Mouse (Mus musculus): ENCODE results near the gene Plcd3. TPM values are rescaled to one million over a fixed set of nuclear protein-coding genes. Genes with fewer than 3 reads are reported as not detected.

Plcd3 gene
- total RNA-seq, 2 experiments from 2014 or later = 0.17 TPM; not detected in 1

DNA sequence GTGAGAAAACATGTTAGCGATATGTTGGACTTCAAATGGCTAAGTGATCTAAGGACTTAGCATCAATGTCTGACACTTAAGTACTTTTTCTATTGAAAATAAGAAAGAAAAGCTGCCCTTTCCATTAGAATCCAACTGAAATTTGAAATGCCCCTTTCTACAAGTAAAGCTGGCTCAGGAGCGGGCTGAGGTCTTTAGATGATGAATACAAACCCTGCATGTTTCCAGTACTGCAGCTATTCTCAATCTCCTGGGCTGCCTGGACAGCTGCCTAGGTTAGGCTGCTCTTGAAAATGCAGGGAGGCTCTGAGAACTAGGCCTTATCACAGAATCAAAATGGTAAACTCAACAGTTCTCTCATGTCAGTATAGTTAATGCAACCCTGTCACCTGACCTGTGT is 17.4 kb upstream of the Plcd3 start:
- no peak for ATAC-seq (replicated peaks; ENCODE audit: poor library complexity)

DNA sequence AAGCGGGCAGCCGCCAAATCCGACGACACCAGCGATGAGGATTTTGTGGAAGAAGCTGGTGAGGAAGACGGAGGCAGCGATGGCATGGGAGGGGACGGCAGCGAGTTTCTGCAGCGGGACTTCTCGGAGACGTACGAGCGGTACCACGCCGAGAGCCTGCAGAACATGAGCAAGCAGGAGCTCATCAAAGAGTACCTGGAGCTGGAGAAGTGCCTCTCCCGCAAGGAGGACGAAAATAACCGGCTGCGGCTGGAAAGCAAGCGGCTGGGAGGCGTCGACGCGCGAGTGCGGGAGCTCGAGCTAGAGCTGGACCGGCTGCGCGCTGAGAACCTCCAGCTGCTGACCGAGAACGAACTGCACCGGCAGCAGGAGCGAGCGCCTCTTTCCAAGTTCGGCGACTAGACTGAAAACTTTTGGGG is 16.1 kb upstream of the Plcd3 start:
- no peak for ATAC-seq (replicated peaks; ENCODE audit: poor library complexity)

DNA sequence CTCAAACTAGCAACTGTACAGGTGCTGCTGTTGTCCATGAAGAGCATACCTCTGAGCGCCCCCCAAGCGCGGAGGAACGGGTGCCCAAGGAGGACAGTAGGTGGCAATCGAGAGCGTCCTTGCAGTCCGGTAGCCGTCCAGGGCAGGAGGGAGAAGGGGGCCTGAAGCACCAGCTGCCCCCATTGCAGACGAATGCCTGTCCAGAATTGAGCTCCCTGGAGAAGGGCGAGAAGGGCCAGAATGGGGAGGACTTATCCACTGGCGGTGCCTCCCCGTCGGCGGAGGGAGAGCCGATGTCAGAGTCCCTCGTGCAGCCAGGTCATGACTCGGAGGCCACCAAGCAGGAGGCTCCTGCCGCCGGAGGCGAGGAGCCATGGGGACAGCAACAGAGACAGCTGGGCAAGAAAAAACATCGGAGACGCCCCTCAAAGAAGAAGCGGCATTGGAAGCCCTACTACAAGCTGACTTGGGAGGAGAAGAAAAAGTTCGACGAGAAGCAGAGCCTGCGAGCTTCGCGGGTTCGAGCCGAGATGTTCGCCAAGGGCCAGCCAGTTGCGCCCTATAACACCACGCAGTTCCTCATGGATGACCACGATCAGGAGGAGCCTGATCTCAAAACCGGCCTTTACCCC is 15.6 kb upstream of the Plcd3 start:
- ATAC-seq (replicated peaks; ENCODE audit: poor library complexity) = peak; percentile 27

DNA sequence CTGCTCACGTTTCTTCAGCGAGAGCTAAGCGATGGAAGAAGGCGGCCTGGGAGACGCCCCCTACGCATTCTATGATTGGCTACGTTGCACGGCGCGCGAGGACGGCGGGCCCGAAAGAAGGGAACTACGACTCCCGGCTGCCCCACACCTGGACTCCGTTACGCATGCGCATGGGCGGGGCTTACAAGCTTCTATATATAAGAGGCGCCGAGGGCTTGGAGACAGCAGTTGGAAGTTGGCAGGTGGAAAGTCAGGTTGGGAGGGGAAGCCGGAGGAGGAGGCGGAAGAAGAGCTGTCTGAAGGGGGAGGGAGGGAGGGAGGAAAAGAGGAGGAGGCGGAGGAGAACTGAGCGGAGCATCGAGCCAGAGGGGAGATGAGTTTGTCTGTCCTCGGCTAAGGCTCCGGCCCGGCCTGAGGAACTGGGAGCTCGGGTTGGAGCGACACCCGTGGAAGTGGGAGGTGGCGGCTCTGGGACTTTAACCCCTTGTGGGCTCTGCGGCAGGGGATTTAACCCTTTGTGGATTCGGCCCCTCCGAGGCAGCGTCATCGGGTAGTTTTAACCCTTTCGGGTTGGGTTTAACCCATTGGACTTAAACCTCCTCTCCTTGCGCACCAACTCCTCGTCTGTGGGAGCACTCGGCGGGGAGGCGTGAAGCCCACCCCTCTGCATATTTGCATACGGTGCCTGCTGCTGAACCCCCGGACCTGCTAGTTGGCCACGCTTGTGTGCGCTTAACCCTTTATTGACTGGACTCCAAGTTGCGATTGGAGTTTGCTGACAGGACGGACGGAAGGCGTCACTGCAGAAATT is 14.8 kb upstream of the Plcd3 start, which contains the start of gene Hexim1:
TSS of gene Hexim1 (plus strand) at position 224 of the 811 bp plus-strand sequence.
- peak; percentile 79 for ATAC-seq (replicated peaks; ENCODE audit: poor library complexity)

DNA sequence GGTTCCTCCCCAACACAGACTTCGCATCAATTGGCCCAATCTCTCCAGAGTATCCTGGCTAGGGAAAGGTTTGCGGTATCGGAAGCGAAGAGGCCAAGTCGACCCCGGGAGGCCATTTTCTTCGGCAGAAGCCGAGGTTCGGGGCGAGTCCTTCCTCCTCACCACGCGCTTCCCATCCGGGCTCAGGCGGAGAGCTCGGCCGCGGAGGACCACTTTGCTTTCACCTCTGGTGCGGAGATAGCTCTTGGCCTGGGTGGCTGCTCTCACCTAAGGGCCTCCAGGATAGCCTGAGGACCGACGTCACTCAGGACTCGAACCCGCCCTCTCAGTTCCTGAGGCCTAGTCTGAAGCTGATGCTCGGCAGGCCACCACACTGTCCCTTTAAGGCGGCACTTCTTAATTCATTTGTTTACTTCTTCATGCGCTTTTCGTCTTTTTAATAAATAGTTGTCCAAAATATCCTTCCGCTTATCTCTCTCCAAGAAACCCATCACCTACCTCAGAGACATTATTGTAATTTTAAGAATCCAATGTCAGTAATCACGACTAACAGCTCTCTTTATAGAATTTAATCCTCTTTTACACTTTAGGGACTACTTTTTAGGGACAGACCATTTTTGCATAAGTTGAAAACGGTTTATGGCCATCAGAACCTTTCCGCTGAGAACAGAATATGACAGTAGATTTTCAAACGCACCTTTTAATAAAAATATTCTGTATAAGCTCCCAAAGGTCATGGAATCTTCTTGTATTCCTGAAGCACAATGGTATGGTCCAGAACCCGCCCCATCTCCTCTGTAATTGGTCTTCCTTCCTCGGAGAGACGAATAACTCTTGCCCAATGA is 13.9 kb upstream of the Plcd3 start:
- ATAC-seq (replicated peaks; ENCODE audit: poor library complexity) = peak; percentile 35

DNA sequence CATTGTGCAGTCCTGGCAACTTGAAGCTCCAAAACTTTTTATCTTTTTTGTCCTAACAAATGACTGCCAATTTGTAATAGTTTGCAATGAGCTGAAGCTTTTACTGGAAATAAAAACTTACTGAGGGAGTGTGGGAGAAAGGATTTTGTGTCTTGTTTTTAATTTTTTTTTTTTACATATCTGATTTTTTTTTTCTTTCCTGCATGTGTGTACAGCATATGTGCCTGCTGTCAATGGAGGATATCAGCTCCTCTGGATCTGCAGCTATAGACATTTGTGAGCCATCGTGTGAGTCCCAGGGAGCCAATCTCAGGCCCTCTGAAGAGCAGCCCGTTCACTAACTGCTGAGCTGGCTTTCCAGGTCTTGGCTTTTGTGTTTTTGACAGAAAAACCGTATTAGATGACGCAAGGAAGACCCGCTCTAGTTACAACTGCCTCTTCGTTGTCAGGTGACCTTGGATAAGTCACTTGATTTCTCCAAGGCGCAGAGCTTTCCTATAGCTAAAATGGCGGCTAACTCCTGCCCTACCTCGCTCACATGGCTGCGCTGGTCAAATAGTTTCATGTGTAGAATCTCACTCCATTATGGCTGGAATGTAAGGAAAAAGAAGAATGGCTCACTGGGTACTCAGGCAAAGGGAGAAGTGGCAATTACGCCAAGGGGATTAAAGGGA is 12.9 kb upstream of the Plcd3 start:
- no peak for ATAC-seq (replicated peaks; ENCODE audit: poor library complexity)

DNA sequence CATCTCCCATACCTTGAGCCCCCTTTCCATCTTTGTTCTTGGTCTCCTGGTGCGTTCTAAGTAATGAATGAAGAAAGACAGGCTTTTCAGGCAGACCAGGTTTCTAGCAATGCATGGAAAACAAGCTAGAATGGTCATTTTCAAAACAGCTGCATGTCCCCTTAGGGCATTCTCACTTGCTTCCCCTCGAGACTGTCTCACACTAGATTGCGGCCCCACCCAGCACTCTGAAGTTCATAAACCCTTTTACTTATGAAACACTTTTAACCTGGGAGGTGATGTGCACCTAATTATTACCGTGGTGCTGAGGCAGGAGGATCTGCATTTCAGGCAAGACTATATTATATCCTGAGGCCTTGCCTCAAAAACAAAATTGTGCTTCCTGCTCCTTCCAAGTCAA is 12.3 kb upstream of the Plcd3 start:
- no peak for ATAC-seq (replicated peaks; ENCODE audit: poor library complexity)

DNA sequence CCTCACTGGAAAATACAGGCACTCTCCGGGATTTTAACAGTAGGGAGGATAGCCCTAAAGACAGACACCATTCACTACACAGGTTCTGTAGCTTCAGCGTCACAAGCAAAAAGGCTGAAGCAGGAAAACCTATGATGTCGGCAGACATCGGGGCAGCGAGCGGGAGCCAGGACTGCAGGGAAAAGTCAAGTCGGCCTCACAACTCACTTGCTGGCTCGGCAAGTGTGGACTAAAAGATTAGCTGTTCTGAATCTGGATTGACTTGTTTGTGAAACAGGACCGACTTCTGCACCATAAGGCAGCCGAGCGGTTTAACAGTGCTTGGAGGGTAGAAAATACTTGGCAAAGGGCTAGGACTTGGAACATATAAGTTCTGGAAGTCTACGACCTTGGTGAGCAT is 11.5 kb upstream of the Plcd3 start:
- no peak for ATAC-seq (replicated peaks; ENCODE audit: poor library complexity)

DNA sequence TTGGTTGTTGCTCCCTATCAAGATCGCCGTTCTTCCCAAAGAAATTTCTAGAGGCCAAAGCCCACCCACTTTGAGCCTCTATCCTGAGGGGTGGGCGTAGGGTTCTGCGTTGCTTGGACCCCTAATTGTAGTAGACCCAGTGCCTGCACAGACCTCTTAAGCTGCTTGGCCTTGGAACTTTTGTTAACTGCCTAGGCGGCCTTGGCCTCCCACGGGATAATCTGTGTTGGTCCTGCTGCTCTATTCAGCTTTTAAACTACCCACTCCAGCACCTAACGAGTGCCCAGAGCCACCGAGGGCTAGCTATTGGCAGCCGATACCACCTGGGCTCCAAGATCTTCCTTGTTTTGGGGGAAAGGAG is 11.1 kb upstream of the Plcd3 start:
- ATAC-seq (replicated peaks; ENCODE audit: poor library complexity) = no peak

DNA sequence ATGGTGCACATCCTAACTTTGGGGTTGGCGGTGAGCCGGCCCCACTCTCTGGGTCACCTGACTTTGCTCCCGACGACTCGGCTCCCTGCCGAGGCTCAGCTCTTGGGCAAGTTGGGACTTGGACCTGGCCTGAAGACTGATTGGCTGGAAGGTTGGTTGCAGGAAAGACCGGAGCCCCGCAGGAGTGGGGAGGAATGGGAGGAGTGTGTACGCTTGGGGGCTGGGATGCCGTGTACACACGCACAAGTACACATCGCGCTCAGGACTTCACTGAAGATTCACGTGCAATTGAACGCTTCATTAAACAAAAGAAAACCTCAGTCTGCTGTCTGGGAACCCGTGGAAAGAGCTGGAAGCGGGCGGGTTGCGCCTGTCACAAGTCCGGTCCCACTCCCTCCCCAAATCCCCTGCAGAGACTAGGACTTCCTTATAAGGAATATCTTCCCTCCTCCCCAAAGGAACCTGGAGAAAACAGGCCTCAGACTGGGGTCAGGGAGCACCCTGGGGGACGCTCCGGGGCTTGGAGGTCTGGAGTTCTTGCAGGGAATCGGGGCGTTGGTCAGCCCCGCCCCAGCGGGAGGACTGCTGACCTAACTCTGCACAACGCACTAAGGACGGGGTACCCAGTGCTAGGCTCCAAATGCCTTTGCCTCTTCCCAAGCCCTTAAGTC is 10.6 kb upstream of the Plcd3 start:
- no peak for ATAC-seq (replicated peaks; ENCODE audit: poor library complexity)

DNA sequence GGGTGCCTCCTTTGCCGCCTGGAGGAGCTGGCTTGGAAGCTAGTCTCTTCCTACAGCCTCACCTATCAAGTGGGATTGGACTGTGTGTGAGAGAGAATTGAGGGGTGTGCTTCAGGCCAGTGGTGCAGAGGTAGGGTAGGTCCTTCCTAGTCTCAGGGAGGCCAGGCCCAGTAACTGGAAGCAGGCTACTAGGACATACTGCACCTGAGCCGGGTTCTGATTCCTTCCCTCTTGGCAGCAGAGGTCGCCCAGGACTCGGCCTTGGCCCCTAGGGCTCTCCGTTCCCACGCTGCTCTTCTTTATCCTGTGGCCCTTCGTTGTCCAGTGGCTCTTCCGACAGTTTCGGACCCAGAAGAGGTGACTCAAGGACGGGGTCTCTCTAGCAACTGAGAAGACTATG is 9.8 kb upstream of the Plcd3 start:
- no peak for ATAC-seq (replicated peaks; ENCODE audit: poor library complexity)

DNA sequence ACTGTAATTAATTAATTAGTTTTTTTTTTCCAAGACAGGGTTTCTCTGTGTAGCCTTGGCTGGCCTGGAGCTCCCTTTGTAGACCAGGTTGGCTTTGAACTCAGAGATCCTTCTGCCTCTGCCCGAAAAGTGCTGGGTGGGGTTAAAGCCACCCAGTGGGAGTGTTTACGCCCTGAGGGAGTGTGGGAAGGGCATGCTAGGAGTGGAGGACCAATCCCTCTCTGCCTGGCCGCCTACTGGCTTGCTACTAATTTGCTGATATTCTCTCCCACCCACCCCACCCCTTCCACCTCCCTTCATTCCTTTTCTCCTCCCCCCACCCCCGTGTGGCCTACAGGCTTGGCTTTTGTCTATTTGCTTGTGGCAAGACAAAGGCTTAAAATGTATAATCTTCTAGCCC is 4.9 kb upstream of the Plcd3 start:
- ATAC-seq (replicated peaks; ENCODE audit: poor library complexity) = no peak

DNA sequence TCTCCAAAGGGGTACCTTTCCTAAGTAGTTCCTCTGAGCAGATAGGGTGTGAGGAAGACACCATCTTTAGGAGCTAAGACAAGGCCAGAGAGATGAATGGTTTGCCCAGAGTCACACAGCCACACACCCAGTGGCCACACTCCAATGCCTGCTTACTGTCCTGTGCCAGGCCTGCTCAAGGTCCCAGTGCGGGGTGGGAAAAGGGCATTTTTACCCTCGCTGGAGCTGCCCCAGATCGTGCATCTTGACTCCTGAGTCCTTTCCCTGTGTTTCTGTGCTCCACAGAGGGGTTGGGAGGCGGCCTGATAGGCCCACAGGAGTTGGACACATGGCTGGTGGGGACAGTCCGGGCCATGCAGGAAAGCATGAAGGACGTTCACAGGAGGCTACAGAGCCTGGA is 4.4 kb upstream of the Plcd3 start:
- ATAC-seq (replicated peaks; ENCODE audit: poor library complexity) = no peak

DNA sequence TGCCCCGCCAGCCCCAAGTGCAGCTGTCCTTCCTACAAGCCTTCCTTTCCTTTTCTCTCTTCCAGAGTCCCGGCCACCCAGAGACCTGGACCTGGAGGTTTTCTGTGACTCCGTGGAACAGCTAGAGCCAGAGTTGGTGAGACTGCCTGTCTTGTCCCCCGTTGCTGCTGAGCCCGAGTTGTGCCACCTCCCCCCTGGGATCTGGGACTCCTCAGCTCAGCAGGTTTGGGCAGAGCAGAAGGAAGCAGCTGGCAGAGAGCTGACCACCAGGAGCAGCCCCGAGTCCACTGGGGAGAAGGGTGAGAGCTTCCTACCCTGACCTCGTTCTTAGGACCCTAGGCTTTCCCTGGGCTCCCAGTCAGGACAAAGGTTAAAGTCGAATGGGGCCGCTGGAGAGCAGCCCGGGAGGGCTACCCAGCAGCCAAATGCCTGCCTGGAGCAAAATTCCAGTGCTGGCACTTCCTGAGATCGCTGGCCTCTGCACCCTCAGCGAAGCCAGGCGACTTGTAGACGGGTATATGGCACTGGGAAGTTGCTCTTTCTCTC is 3.8 kb upstream of the Plcd3 start:
- no peak for ATAC-seq (replicated peaks; ENCODE audit: poor library complexity)

DNA sequence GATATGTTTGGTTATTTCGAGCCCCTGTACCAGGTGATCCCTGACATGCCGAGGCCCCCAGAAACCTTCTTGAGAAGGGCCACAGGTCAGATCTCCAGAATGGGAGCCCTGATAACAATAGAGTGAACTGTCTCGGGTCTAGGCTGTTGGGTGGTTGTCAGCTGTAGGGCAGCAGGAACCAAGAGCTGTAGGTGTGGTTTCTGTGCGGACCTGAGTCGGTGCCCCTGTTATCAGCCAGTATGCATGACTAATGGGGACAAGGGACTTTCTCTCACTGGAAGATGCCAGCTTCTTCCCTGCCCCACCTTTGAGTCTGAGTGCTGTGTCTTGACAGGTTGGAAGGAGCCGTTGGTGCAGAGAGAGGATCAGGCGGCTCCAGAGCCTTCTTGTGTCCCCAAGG is 3.0 kb upstream of the Plcd3 start:
- ATAC-seq (replicated peaks; ENCODE audit: poor library complexity) = peak; percentile 36

DNA sequence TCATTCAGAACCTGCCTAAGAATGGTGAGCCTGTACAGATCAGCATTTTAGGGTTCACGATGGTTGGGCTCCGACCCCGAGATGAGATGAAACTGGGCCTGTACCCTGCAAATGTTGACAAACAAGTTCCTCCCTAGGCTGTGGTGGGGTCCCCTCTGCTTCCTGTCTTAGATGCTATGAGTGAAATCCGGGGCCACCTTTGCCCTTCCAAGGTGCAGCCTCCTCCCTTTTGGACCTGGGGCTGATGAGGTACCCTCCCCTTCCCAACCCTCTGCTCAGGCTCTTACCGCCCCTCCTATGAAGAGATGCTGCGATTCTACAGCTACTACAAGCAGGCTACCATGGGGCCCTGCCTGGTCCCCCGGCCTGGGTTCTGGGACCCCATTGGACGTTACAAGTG is 2.2 kb upstream of the Plcd3 start:
- no peak for ATAC-seq (replicated peaks; ENCODE audit: poor library complexity)

DNA sequence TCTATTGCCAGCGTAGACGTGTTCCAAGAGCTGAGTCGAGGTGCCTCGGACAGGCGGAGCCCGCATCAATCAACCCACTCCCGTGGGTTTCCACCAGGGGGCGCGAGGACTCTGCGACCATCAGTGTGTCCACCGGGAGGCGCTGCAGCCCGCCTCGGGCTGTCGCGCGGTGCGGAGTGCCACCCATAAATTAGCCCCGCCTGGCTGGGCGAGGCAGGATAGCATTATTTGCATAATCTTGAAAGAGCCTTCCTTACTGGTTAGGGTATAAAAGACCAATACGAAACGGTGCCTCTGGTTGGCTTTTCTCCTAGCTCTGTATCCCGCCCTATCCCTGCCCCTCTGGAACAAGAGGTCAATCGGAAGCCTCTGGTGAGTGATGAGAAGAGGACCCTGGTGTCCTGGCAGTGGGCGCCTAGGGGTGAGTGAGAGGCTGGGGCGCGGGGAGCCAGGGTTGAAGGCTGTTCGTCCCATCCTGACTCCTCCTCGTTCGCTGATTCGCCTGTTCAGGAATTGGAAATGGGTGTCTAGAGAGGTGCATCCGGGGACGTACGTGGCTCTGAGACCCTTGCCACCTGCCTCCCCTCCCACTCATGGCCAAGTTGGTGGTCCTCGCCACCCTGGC is 1.4 kb upstream of the Plcd3 start:
- ATAC-seq (replicated peaks; ENCODE audit: poor library complexity) = peak; percentile 85

DNA sequence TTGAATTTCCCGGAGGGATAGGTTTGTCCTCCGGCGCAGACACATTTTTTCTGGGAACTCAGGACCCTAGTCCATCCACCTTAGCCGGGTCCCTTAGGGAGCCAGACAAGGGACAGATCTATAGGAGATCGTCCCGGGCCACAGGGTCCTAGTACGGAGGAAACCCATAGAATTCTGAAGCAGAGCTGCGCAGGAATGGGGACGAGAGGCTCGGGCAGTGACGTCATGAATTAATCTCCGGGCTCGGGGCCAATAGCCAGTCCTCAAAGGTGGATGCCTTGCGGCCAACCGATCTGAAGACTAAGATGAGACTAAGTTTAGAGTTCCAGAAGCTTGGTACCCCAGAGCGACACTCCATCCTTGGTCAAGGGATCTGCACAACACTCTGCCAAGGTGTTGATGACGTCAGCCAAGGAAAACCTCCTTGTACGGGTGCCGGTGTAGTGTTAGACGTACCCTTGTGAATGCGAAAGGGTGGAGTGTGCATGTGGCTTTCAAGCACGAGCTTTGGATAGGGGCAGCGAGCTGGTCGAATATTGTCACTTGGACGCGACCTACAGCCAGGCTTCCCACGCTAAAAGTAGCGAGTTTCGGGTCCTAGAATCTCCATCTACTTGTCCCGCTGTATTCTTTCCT is 526 bp upstream of the Plcd3 start:
- no peak for ATAC-seq (replicated peaks; ENCODE audit: poor library complexity)

DNA sequence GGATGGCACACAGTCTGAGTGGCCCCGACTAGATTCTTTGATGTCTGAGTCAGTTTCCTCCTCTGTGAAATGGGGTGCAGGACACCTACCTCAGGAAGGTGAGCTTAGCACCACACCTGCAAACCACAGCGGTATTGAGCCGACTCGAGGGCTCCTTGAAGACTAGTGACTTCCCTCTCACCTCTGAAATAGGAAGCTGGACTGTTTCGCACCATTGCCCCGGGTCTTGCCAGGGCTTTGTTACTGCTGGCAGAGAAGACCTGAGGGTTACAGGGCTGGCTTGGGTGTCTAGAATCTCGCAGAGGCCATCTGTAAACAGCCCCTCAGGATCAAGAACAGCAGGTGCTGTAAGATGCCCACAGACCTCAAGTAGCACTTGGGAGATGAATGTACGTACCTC is 1.1 kb downstream of the Plcd3 start:
- ATAC-seq (replicated peaks; ENCODE audit: poor library complexity) = no peak

Data from megakaryocyte progenitor cell, adult 5-6 weeks (primary cell).